Mouse (Mus musculus) lung, postnatal 0 days (tissue): ENCODE data around the gene Itpr1. TPM values are rescaled to one million over a fixed set of nuclear protein-coding genes. Genes with fewer than 3 reads are reported as not detected.
A peak's percentile ranks its signal among the peaks of the same experiment; 100 is the strongest.

Experiments
- ATAC-seq: fragments of 200-750 bp; cut with Nextera tagmentation; 2 replicates; pipeline ENCODE4 v1.8.0; 2017; ENCODE audit warnings: moderate library complexity
- DNase-seq: peaks from one replicate; pipeline ENCODE4 v3.0.0-alpha.2; 2016; ENCODE audit warnings: low spot score
- H3K27ac ChIP-seq: fragments of 300-500 bp; sonication (generic); 2 replicates; pipeline ENCODE4 v1.5.1; 2014; ENCODE audit warnings: antibody characterized with exemption, mild to moderate bottlenecking, low read length, mixed read lengths
- H3K27me3 ChIP-seq: fragments of 300-500 bp; sonication (generic); replicated peaks from 2 replicates; pipeline ENCODE4 v1.6.1; 2014; ENCODE audit warnings: low read length, mixed read lengths; ENCODE audit not compliant: insufficient read depth
- H3K36me3 ChIP-seq: fragments of 300-500 bp; sonication (generic); 2 replicates; pipeline ENCODE4 v1.6.1; 2014; ENCODE audit warnings: low read length, mixed read lengths; ENCODE audit not compliant: insufficient read depth
- H3K4me1 ChIP-seq: fragments of 300-500 bp; sonication (generic); 2 replicates; pipeline ENCODE4 v1.6.1; 2014; ENCODE audit warnings: antibody characterized with exemption, low read depth, low read length, mixed read lengths; ENCODE audit not compliant: insufficient read depth
- H3K4me2 ChIP-seq: fragments of 300-500 bp; sonication (generic); replicated peaks from 2 replicates; pipeline ENCODE4 v1.6.1; 2014; ENCODE audit warnings: low read depth, mild to moderate bottlenecking, low read length, moderate library complexity, mixed read lengths
- H3K4me3 ChIP-seq: fragments of 300-500 bp; sonication (generic); 2 replicates; pipeline ENCODE4 v1.5.1; 2014; ENCODE audit warnings: low read depth, low read length
- H3K9ac ChIP-seq: fragments of 300-500 bp; sonication (generic); replicated peaks from 2 replicates; pipeline ENCODE4 v1.6.1; 2014; ENCODE audit warnings: low read depth, mild to moderate bottlenecking
- H3K9me3 ChIP-seq: fragments of 300-500 bp; sonication (generic); 2 replicates; pipeline ENCODE4 v1.6.1; 2016; ENCODE audit warnings: low read length, mixed read lengths
- CTCF ChIP-seq: IDR thresholded peaks from 2 replicates; pipeline ENCODE4 v1.5.1; 2016; ENCODE audit warnings: antibody characterized with exemption, mild to moderate bottlenecking
- EP300 ChIP-seq: IDR thresholded peaks from 2 replicates; pipeline ENCODE4 v1.6.1; 2016; ENCODE audit warnings: antibody characterized with exemption, mild to moderate bottlenecking, control low read depth
- WGBS: fragments of 180-500 bp; shearing (Covaris S2); extraction: QIAGEN DNeasy Blood & Tissue Kit; methylation state at CpG from one replicate; pipeline ENCODE4 v1.1.7; 2014; 5-methylcytosine and 5-hydroxymethylcytosine counted together
- polyA plus RNA-seq: library from polyadenylated mRNA; unstranded; fragments of >200 nt; fragmentation: Nextera tagmentation; extraction: Ambion mirVana; gene quantifications from 2 replicates; pipeline ENCODE4 v1.2.1, GENCODE M21; 2015

Gene Itpr1
- polyA plus RNA-seq, 1 experiment from 2014 or later: 9.2 TPM

GRCm38 (mm10) chr6:108436608-108437007 lies 223.7 kb downstream of the Itpr1 start:
- Histone ChIP-seq H3K4me2 (no peak overlapping the region), H3K4me1 (no peaks in the 10 kb centered on the region), H3K4me3 (no peak overlapping the region), H3K9ac (no peak overlapping the region), H3K36me3 (peaks cover 6% of the 10 kb centered on the region; the same call in 1 of the 2 replicates), H3K27ac (peak overlapping the region; percentile 14; the same call in 1 of the 2 replicates), H3K9me3 (no peaks in the 10 kb centered on the region), H3K27me3 (no peaks in the 10 kb centered on the region)
- 29% methylated on average over 5 of the region's 5 CpGs for WGBS
- TF ChIP-seq CTCF (no peak), EP300 (0 out of 2 replicates have a peak, but pooled peaks have one; percentile 13)
- ATAC-seq (peak; percentile 70), DNase-seq (peak; percentile 66)

GRCm38 (mm10) chr6:108441290-108441689 lies 228.4 kb downstream of the Itpr1 start:
- no peaks in the 10 kb centered on the region for H3K9me3 ChIP-seq
- TF ChIP-seq CTCF (peak; percentile 48), EP300 (no peak)
- ATAC-seq: no peak
- no peak overlapping the region for H3K27ac ChIP-seq
- H3K9ac ChIP-seq: no peak overlapping the region
- no peaks in the 10 kb centered on the region for H3K27me3 ChIP-seq
- WGBS: 100% methylated on average over 2 of the region's 2 CpGs
- H3K4me1 ChIP-seq: peaks cover 2% of the 10 kb centered on the region; the same call in 1 of the 2 replicates
- H3K4me3 ChIP-seq: no peak overlapping the region
- peaks cover 6% of the 10 kb centered on the region; the same call in 1 of the 2 replicates for H3K36me3 ChIP-seq
- H3K4me2 ChIP-seq: no peak overlapping the region
- DNase-seq: no peak

GRCm38 (mm10) chr6:108442291-108442690 lies 229.4 kb downstream of the Itpr1 start:
- no peaks in the 10 kb centered on the region for H3K27me3 ChIP-seq
- peaks cover 6% of the 10 kb centered on the region; the same call in 1 of the 2 replicates for H3K36me3 ChIP-seq
- H3K4me3 ChIP-seq: no peak overlapping the region
- peaks cover 11% of the 10 kb centered on the region; the same call in 1 of the 2 replicates for H3K4me1 ChIP-seq
- ATAC-seq (peak; percentile 60; the same call in 1 of the 2 replicates), DNase-seq (no peak)
- H3K4me2 ChIP-seq: no peak overlapping the region
- peak; percentile 48; the same call in 1 of the 2 replicates for TF ChIP-seq EP300
- no peak for TF ChIP-seq CTCF
- no peak overlapping the region for H3K9ac ChIP-seq
- no peak overlapping the region for H3K27ac ChIP-seq
- H3K9me3 ChIP-seq: no peaks in the 10 kb centered on the region
- WGBS: 67% methylated on average over 3 of the region's 3 CpGs

GRCm38 (mm10) chr6:108444435-108444834 lies 231.5 kb downstream of the Itpr1 start:
- peaks cover 6% of the 10 kb centered on the region; the same call in 1 of the 2 replicates for H3K36me3 ChIP-seq
- TF ChIP-seq CTCF (no peak), EP300 (0 out of 2 replicates have a peak, but pooled peaks have one; percentile 4)

GRCm38 (mm10) chr6:108445006-108445405 lies 232.1 kb downstream of the Itpr1 start:
- ATAC-seq: no peak
- Histone ChIP-seq H3K27me3 (no peaks in the 10 kb centered on the region), H3K27ac (no peak overlapping the region)

More at GRCm38 (mm10) chr6:108444435-108444834, 231.5 kb downstream of the Itpr1 start:
- Histone ChIP-seq H3K4me2 (no peak overlapping the region), H3K9me3 (no peaks in the 10 kb centered on the region), H3K4me3 (no peak overlapping the region), H3K9ac (no peak overlapping the region), H3K4me1 (peaks cover 11% of the 10 kb centered on the region), H3K27me3 (no peaks in the 10 kb centered on the region), H3K27ac (no peak overlapping the region)
- no peak for ATAC-seq
- DNase-seq: no peak
- 58% methylated on average over 7 of the region's 7 CpGs for WGBS

GRCm38 (mm10) chr6:108446766-108447165 lies 233.9 kb downstream of the Itpr1 start:
- DNase-seq (no peak), ATAC-seq (no peak)
- WGBS: 24% methylated on average over 1 of the region's 1 CpGs
- Histone ChIP-seq H3K27me3 (no peaks in the 10 kb centered on the region), H3K4me2 (no peak overlapping the region), H3K36me3 (no peaks in the 10 kb centered on the region), H3K4me3 (no peak overlapping the region), H3K27ac (peak overlapping the region; percentile 92; the same call in 1 of the 2 replicates), H3K9ac (no peak overlapping the region), H3K4me1 (peaks cover 11% of the 10 kb centered on the region), H3K9me3 (no peaks in the 10 kb centered on the region)
- TF ChIP-seq CTCF (no peak), EP300 (no peak)

More at GRCm38 (mm10) chr6:108445006-108445405, 232.1 kb downstream of the Itpr1 start:
- Histone ChIP-seq H3K36me3 (peaks cover 6% of the 10 kb centered on the region; the same call in 1 of the 2 replicates), H3K4me1 (peaks cover 11% of the 10 kb centered on the region), H3K9me3 (no peaks in the 10 kb centered on the region), H3K4me2 (no peak overlapping the region), H3K9ac (no peak overlapping the region), H3K4me3 (no peak overlapping the region)
- WGBS: 50% methylated on average over 7 of the region's 7 CpGs
- peak; percentile 31 for DNase-seq
- TF ChIP-seq EP300: 0 out of 2 replicates have a peak, but pooled peaks have one; percentile 5
- no peak for TF ChIP-seq CTCF
